Mouse (Mus musculus) neural tube, embryonic 14.5 days (tissue): ENCODE data around the gene Gm20547. TPM values are rescaled to one million over a fixed set of nuclear protein-coding genes. Genes with fewer than 3 reads are reported as not detected.
"Not testable (repeated sequence)": the region's sequence is repeated elsewhere in the genome, so short reads cannot be mapped to it uniquely, and the experiment has no call there.

ENCODE experiments used
- ATAC-seq: fragments of 200-750 bp; cut with Nextera tagmentation; 2 replicates; pipeline ENCODE4 v1.8.0; 2017; ENCODE audit warnings: low read depth, mild to moderate bottlenecking, moderate TSS enrichment, moderate library complexity
- H3K27ac ChIP-seq: fragments of 300-500 bp; sonication (generic); 2 replicates; pipeline ENCODE4 v1.5.1; 2014; ENCODE audit warnings: low read depth, mild to moderate bottlenecking, control low read depth, low read length, moderate library complexity, mixed read lengths
- H3K27me3 ChIP-seq: fragments of 300-500 bp; sonication (generic); 2 replicates; pipeline ENCODE4 v1.6.1; 2014; ENCODE audit warnings: low read length; ENCODE audit not compliant: control insufficient read depth, insufficient read depth
- H3K36me3 ChIP-seq: fragments of 300-500 bp; sonication (generic); 2 replicates; pipeline ENCODE4 v1.6.1; 2014; ENCODE audit warnings: low read length, mixed read lengths; ENCODE audit not compliant: control insufficient read depth, insufficient read depth
- H3K4me1 ChIP-seq: fragments of 300-500 bp; sonication (generic); 2 replicates; pipeline ENCODE4 v1.6.1; 2014; ENCODE audit warnings: low read length; ENCODE audit not compliant: control insufficient read depth, insufficient read depth
- H3K4me2 ChIP-seq: fragments of 300-500 bp; sonication (generic); 2 replicates; pipeline ENCODE4 v1.6.1; 2014; ENCODE audit warnings: mild to moderate bottlenecking, low read depth, low read length, control low read depth
- H3K4me3 ChIP-seq: fragments of 300-500 bp; sonication (generic); 2 replicates; pipeline ENCODE4 v1.5.1; 2014; ENCODE audit warnings: low read depth, low read length, control low read depth, mixed read lengths
- H3K9ac ChIP-seq: fragments of 300-500 bp; sonication (generic); replicated peaks from 2 replicates; pipeline ENCODE4 v1.6.1; 2014; ENCODE audit warnings: low read depth, mild to moderate bottlenecking, control low read depth, low read length, mixed read lengths
- H3K9me3 ChIP-seq: fragments of 300-500 bp; sonication (generic); 2 replicates; pipeline ENCODE4 v1.6.1; 2016; ENCODE audit warnings: low read length; ENCODE audit not compliant: control insufficient read depth
- WGBS: fragments of 180-500 bp; shearing (Covaris S2); extraction: QIAGEN DNeasy Blood & Tissue Kit; methylation state at CpG from one replicate; pipeline ENCODE4 v1.1.7; 2014; 5-methylcytosine and 5-hydroxymethylcytosine counted together
- polyA plus RNA-seq: library from polyadenylated mRNA; unstranded; fragments of >200 nt; fragmentation: Nextera tagmentation; extraction: Ambion mirVana; gene quantifications from 2 replicates; pipeline ENCODE4 v1.2.1, GENCODE M21; 2014

The Gm20547 gene
- polyA plus RNA-seq, 1 experiment from 2014 or later = not detected

- peak overlapping the region; percentile 99 for H3K4me2 ChIP-seq
- 4% methylated on average over 47 of the region's 48 CpGs for WGBS
- no peaks in the 10 kb centered on the region for H3K27me3 ChIP-seq
- H3K27ac ChIP-seq = peak overlapping the region; percentile 83
- no peaks in the 10 kb centered on the region for H3K9me3 ChIP-seq
- H3K36me3 ChIP-seq = peaks cover 29% of the 10 kb centered on the region
- H3K4me3 ChIP-seq = peak overlapping the region; percentile 72
- H3K9ac ChIP-seq = peak overlapping the region; percentile 70
- peak; percentile 83 for ATAC-seq
- H3K4me1 ChIP-seq = peaks cover 20% of the 10 kb centered on the region
These were observed 45.5 kb downstream of the Gm20547 start for GRCm38 (mm10) chr17:34836155-34836855.

GRCm38 (mm10) chr17:34830776-34831175 lies 51.1 kb downstream of the Gm20547 start:
- not testable (repeated sequence) for H3K9ac ChIP-seq, ATAC-seq, H3K4me1 ChIP-seq, H3K27me3 ChIP-seq, H3K4me3 ChIP-seq, H3K27ac ChIP-seq, H3K4me2 ChIP-seq, H3K9me3 ChIP-seq
- 96% methylated on average over 1 of the region's 1 CpGs for WGBS
- peaks cover 17% of the 10 kb centered on the region; the same call in 1 of the 2 replicates for H3K36me3 ChIP-seq

GRCm38 (mm10) chr17:34814818-34815370 lies 66.9 kb downstream of the Gm20547 start:
- no peak overlapping the region for H3K27ac ChIP-seq
- H3K27me3 ChIP-seq = no peaks in the 10 kb centered on the region
- no peak overlapping the region for H3K4me3 ChIP-seq
- no peak overlapping the region for H3K9ac ChIP-seq
- no peaks in the 10 kb centered on the region for H3K9me3 ChIP-seq
- H3K4me1 ChIP-seq = no peaks in the 10 kb centered on the region
- no peaks in the 10 kb centered on the region for H3K36me3 ChIP-seq
- WGBS = 78% methylated on average over 7 of the region's 7 CpGs
- ATAC-seq = no peak
- no peak overlapping the region for H3K4me2 ChIP-seq

GRCm38 (mm10) chr17:34813747-34814146 lies 68.1 kb downstream of the Gm20547 start:
- not testable (repeated sequence) for H3K4me2 ChIP-seq, H3K27ac ChIP-seq, H3K4me3 ChIP-seq, H3K27me3 ChIP-seq, H3K36me3 ChIP-seq, H3K9ac ChIP-seq, ATAC-seq, H3K9me3 ChIP-seq, H3K4me1 ChIP-seq
- WGBS = 57% methylated on average over 11 of the region's 12 CpGs

GRCm38 (mm10) chr17:34811275-34811674 lies 70.6 kb downstream of the Gm20547 start:
- Histone ChIP-seq H3K27ac (no peak overlapping the region), H3K4me2 (no peak overlapping the region), H3K27me3 (no peaks in the 10 kb centered on the region), H3K4me1 (no peaks in the 10 kb centered on the region), H3K9ac (no peak overlapping the region), H3K9me3 (no peaks in the 10 kb centered on the region), H3K36me3 (no peaks in the 10 kb centered on the region), H3K4me3 (no peak overlapping the region)
- ATAC-seq = no peak
- WGBS = 81% methylated on average over 15 of the region's 15 CpGs

- not testable (repeated sequence) for H3K27me3 ChIP-seq, H3K4me2 ChIP-seq, ATAC-seq, H3K9ac ChIP-seq, H3K4me3 ChIP-seq, H3K36me3 ChIP-seq, H3K27ac ChIP-seq, H3K9me3 ChIP-seq, H3K4me1 ChIP-seq
- 90% methylated on average over 8 of the region's 8 CpGs for WGBS
These were observed 71.0 kb downstream of the Gm20547 start for GRCm38 (mm10) chr17:34810811-34811210.

GRCm38 (mm10) chr17:34810411-34810810 lies 71.4 kb downstream of the Gm20547 start:
- H3K4me3 ChIP-seq, H3K36me3 ChIP-seq, H3K4me1 ChIP-seq, ATAC-seq, H3K27me3 ChIP-seq, H3K4me2 ChIP-seq, H3K9ac ChIP-seq, H3K27ac ChIP-seq, H3K9me3 ChIP-seq: not testable (repeated sequence)
- WGBS = 91% methylated on average over 5 of the region's 5 CpGs

GRCm38 (mm10) chr17:34808599-34809205 lies 73.1 kb downstream of the Gm20547 start:
- H3K27me3 ChIP-seq = no peaks in the 10 kb centered on the region
- no peak overlapping the region for H3K4me3 ChIP-seq
- H3K9me3 ChIP-seq = no peaks in the 10 kb centered on the region
- H3K9ac ChIP-seq = no peak overlapping the region
- H3K4me2 ChIP-seq = no peak overlapping the region
- no peak for ATAC-seq
- H3K4me1 ChIP-seq = no peaks in the 10 kb centered on the region
- no peak overlapping the region for H3K27ac ChIP-seq
- WGBS = 83% methylated on average over 6 of the region's 6 CpGs
- no peaks in the 10 kb centered on the region for H3K36me3 ChIP-seq

- Histone ChIP-seq H3K4me3 (no peak overlapping the region), H3K4me2 (no peak overlapping the region), H3K27me3 (no peaks in the 10 kb centered on the region), H3K36me3 (no peaks in the 10 kb centered on the region), H3K9me3 (no peaks in the 10 kb centered on the region), H3K27ac (no peak overlapping the region), H3K4me1 (no peaks in the 10 kb centered on the region), H3K9ac (no peak overlapping the region)
- 66% methylated on average over 3 of the region's 3 CpGs for WGBS
- no peak for ATAC-seq
These were observed 74.7 kb downstream of the Gm20547 start for GRCm38 (mm10) chr17:34807176-34807575.
